Comparison of ENCODE assay signal across 8 mouse cellular contexts in genomic region chr9:63399463-63399815, GRCm38 (mm10). TPM values are rescaled to one million over a fixed set of nuclear protein-coding genes. Genes with fewer than 3 reads are reported as not detected.
DNase-seq lines count a peak whose midpoint lies in the region; ATAC-seq and TF ChIP-seq lines count a peak whose summit lies in the region.

No protein-coding gene starts in this region.

- TF ChIP-seq CTCF in gastrocnemius, adult 2 months (IDR thresholded peaks at IDR 0.05) = no peak
- no peak for TF ChIP-seq CTCF in liver, postnatal 0 days (IDR thresholded peaks at IDR 0.05; ENCODE audit: low read depth)

- WGBS in forebrain, embryonic 15.5 days = 4% methylated on average over 8 of the region's 8 CpGs
- 7% methylated on average over 8 of the region's 8 CpGs for WGBS in liver, postnatal 0 days (ENCODE audit: insufficient replicate concordance)

- no peak for DNase-seq in gastrocnemius, adult 2 months
- DNase-seq in gastrocnemius, postnatal 14 days = no peak
- no peak for DNase-seq in liver, postnatal 0 days
- no peak for DNase-seq in right cerebral cortex, adult 2 months (ENCODE audit: low spot score in 2 of 2)
- no peak for DNase-seq in thymus, postnatal 14 days
- no peak for DNase-seq in urinary bladder, postnatal 4 days (ENCODE audit: low spot score in 2 of 2)

- peaks cover 24% of the 10 kb centered on the region for H3K4me1 ChIP-seq in forebrain, embryonic 15.5 days
- H3K4me1 ChIP-seq in liver, postnatal 0 days (ENCODE audit: insufficient read depth) = peaks cover 4% of the 10 kb centered on the region

- H3K4me3 ChIP-seq in gastrocnemius, adult 2 months = peak overlapping the region; percentile 79
- peak overlapping the region; percentile 75 for H3K4me3 ChIP-seq in forebrain, embryonic 15.5 days
- peak overlapping the region; percentile 77 for H3K4me3 ChIP-seq in liver, postnatal 0 days (ENCODE audit: low read depth, low read length)

- H3K9ac ChIP-seq in forebrain, embryonic 15.5 days (replicated peaks) = peak overlapping the region; percentile 96
- peak overlapping the region; percentile 77 for H3K9ac ChIP-seq in liver, postnatal 0 days (replicated peaks)

- H3K27ac ChIP-seq in gastrocnemius, adult 2 months = peak overlapping the region; percentile 98
- peak overlapping the region; percentile 69; the same call in 1 of the 2 replicates for H3K27ac ChIP-seq in forebrain, embryonic 15.5 days (replicated peaks)
- H3K27ac ChIP-seq in liver, postnatal 0 days (ENCODE audit: low read depth) = peak overlapping the region; percentile 92

- H3K9me3 ChIP-seq in forebrain, embryonic 15.5 days = no peaks in the 10 kb centered on the region
- H3K9me3 ChIP-seq in liver, postnatal 0 days (ENCODE audit: low read length) = no peaks in the 10 kb centered on the region

- H3K36me3 ChIP-seq in forebrain, embryonic 15.5 days = no peaks in the 10 kb centered on the region
- H3K36me3 ChIP-seq in liver, postnatal 0 days (replicated peaks; ENCODE audit: insufficient read depth, low read length) = no peaks in the 10 kb centered on the region

- ATAC-seq in CD4-positive, CD25-positive, alpha-beta regulatory T cell, adult 4 months = peak; percentile 7
- no peak; the same call in 1 of the 2 replicates for ATAC-seq in forebrain, embryonic 15.5 days (replicated peaks)
- peak; percentile 71 for ATAC-seq in liver, postnatal 0 days

- intact Hi-C loops in gastrocnemius, adult 2 months (cut with DNase I) = loop anchor here (1.0 to 5.0 kb wide), 3 partner anchors 22 to 267 kb away; partner anchors contain the start of gene Map2k5
- intact Hi-C loops in gastrocnemius, postnatal 14 days (cut with DNase I; ENCODE audit: low total_unique reads) = no loop called here

- H3K27me3 ChIP-seq in forebrain, embryonic 15.5 days = no peaks in the 10 kb centered on the region
- H3K27me3 ChIP-seq in liver, postnatal 0 days (ENCODE audit: insufficient read depth, low read length) = no peaks in the 10 kb centered on the region

- H3K4me2 ChIP-seq in forebrain, embryonic 15.5 days (replicated peaks) = peak overlapping the region; percentile 97
- H3K4me2 ChIP-seq in liver, postnatal 0 days (ENCODE audit: low read depth, low read length) = peak overlapping the region; percentile 98

- no peak for TF ChIP-seq EP300 in liver, postnatal 0 days (IDR thresholded peaks at IDR 0.05; ENCODE audit: low read depth)

RNA-seq across cellular contexts. Expression of gene 2300009A05Rik, which starts 0.4 kb away (rescaled TPM):
- total RNA-seq in gastrocnemius, adult 2 months (2021) = 10 to 100 TPM; 23.6 to 31.9 TPM
- 10 to 100 TPM; 27.7 to 32.2 TPM for total RNA-seq in gastrocnemius, postnatal 14 days (2021)
- 1 to 10 TPM; 3.4 to 9.1 TPM for polyA plus RNA-seq in CD4-positive, CD25-positive, alpha-beta regulatory T cell, adult 4 months (2017; shearing (Covaris generic))
- 66.1 and 69.8 TPM in 2 replicates for polyA plus RNA-seq in forebrain, embryonic 15.5 days (2015; fragmentation: Nextera tagmentation; extraction: Ambion mirVana)
- 54.2 and 55.3 TPM in 2 replicates for polyA plus RNA-seq in liver, postnatal 0 days (2015; fragmentation: Nextera tagmentation; extraction: Ambion mirVana)

RNA-seq across cellular contexts. Expression of gene Map2k5, which starts 21.7 kb away (rescaled TPM):
- 10 to 100 TPM; 14.3 to 16.4 TPM for total RNA-seq in gastrocnemius, adult 2 months (2021)
- total RNA-seq in gastrocnemius, postnatal 14 days (2021) = 10 to 100 TPM; 14.4 to 15.0 TPM
- 10 to 100 TPM in 1 of 2 experiments, 1 to 10 TPM in 1; 9.1 to 12.8 TPM for polyA plus RNA-seq in CD4-positive, CD25-positive, alpha-beta regulatory T cell, adult 4 months (2017; shearing (Covaris generic))
- polyA plus RNA-seq in forebrain, embryonic 15.5 days (2015; fragmentation: Nextera tagmentation; extraction: Ambion mirVana) = 38.0 and 39.8 TPM in 2 replicates
- 9.1 and 10.3 TPM in 2 replicates for polyA plus RNA-seq in liver, postnatal 0 days (2015; fragmentation: Nextera tagmentation; extraction: Ambion mirVana)
